In genomic region chr4:48116191-48116590, GRCm38 (mm10) we compare ENCODE assay signal across 8 mouse cellular contexts. TPM values are rescaled to one million over a fixed set of nuclear protein-coding genes. Genes with fewer than 3 reads are reported as not detected.
DNase-seq lines count a peak whose midpoint lies in the region; ATAC-seq and TF ChIP-seq lines count a peak whose summit lies in the region.

No protein-coding gene starts in this region.

- peak; percentile 72 for ATAC-seq in common myeloid progenitor, adult 5-6 weeks (replicated peaks; ENCODE audit: low read depth, poor library complexity, severe bottlenecking)
- peak; percentile 85 for ATAC-seq in megakaryocyte, adult 5-6 weeks (ENCODE audit: poor library complexity, severe bottlenecking)

- intact Hi-C loops in gastrocnemius, adult 2 months (cut with DNase I) = no loop called here
- intact Hi-C loops in gastrocnemius, postnatal 14 days (cut with DNase I; ENCODE audit: low total_unique reads) = no loop called here

- TF ChIP-seq CTCF in gastrocnemius, adult 2 months (IDR thresholded peaks at IDR 0.05) = peak; percentile 48

- no peak overlapping the region for H3K4me3 ChIP-seq in gastrocnemius, adult 2 months

- no peak overlapping the region for H3K27ac ChIP-seq in gastrocnemius, adult 2 months

- DNase-seq in gastrocnemius, adult 2 months = peak; percentile 17
- no peak for DNase-seq in gastrocnemius, postnatal 14 days
- peak; percentile 24 to 34 for DNase-seq in right cerebral cortex, adult 2 months (ENCODE audit: low spot score in 2 of 2)
- no peak for DNase-seq in right cerebral cortex, postnatal 36 days (ENCODE audit: low spot score in 2 of 2)
- peak; percentile 77 for DNase-seq in thymus, postnatal 4 days
- DNase-seq in frontal cortex, postnatal 14 days (ENCODE audit: low spot score in 2 of 2) = no peak

RNA-seq across cellular contexts. Expression of gene Stx17, which starts 8.5 kb away (rescaled TPM):
- total RNA-seq in gastrocnemius, adult 2 months (2021) = 10 to 100 TPM; 24.6 to 27.7 TPM
- total RNA-seq in gastrocnemius, postnatal 14 days (2021) = 10 to 100 TPM; 26.4 to 27.3 TPM
- 30.3 and 34.4 TPM in 2 replicates for total RNA-seq in common myeloid progenitor, adult 5-6 weeks (2017)
- total RNA-seq in megakaryocyte, adult 5-6 weeks (2015) = 14.2 and 15.1 TPM in 2 replicates
- 16.7 and 25.9 TPM in 2 replicates for total RNA-seq in megakaryocyte, adult 5-6 weeks (2017)

Comparison
In these comparisons a context has a peak if more than half of its experiments do, and no peak if none do; other contexts are left out.
1. DNase-seq: peak in gastrocnemius, adult 2 months (single experiment), right cerebral cortex, adult 2 months (2 of 2) and thymus, postnatal 4 days (single experiment); none in gastrocnemius, postnatal 14 days (single experiment), right cerebral cortex, postnatal 36 days (0 of 2) and frontal cortex, postnatal 14 days (0 of 2).